Mouse (Mus musculus) E14TG2a.4 (cell line): ENCODE measurements around the gene Serinc5.

Experiments
- CTCF ChIP-seq: conservative IDR thresholded peaks from 2 replicates; pipeline ENCODE4 v1.5.1; 2014; ENCODE audit warnings: low read length
- NANOG ChIP-seq: IDR thresholded peaks from 2 replicates; pipeline ENCODE4 v1.6.1; 2014; ENCODE audit warnings: borderline replicate concordance, low read length, mixed read lengths
- POU5F1 ChIP-seq: IDR thresholded peaks from 2 replicates; pipeline ENCODE4 v1.6.1; 2014; ENCODE audit warnings: low read length, borderline replicate concordance

DNA sequence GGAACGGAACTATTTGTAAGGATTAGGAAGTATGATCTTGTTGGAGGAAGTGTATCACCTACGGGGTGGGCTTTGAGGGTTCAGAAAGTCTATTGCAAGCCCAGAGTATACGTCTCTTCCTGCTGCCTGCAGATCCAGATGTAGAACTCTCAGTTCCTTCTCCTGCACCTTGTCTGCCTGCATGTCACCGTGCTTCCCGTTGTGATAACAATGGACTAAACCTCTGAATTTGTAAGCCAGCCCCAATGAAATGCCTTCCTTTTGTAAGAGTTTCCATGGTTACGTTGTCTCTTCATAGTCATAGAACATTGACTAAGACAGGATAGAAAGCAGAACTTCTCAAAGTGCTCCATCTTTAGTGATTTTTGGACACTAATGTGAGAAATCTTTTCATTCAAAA is 34.2 kb upstream of the Serinc5 start:
- TF ChIP-seq CTCF (no peak), POU5F1 (no peak), NANOG (no peak)
